Mouse (Mus musculus): ENCODE results near the gene Acap1. TPM values are rescaled to one million over a fixed set of nuclear protein-coding genes. Genes with fewer than 3 reads are reported as not detected.

The Acap1 gene
- total RNA-seq, 2 experiments from 2014 or later: 0.15 to 0.26 TPM

DNA sequence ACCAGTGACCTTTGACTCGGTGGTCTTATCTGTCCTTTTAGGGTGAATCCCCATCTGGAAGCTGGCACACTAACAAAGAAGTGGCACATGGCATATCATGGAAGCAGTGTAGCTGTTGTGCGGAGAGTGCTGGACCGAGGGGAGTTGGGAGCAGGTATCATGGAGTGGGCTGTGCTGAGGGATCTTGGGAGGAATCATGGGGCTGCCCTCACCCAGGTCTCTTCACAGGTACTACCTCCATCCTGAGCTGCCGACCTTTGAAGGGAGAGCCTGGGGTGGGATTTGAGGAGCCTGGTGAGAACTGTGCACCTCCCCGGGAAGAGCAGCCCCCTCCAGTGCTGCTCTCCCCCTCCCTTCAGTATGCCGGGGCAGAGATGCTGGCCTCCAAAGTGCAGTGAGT is 16.4 kb upstream of the Acap1 start:
- intact Hi-C loops (cut with DNase I): no loop called here

DNA sequence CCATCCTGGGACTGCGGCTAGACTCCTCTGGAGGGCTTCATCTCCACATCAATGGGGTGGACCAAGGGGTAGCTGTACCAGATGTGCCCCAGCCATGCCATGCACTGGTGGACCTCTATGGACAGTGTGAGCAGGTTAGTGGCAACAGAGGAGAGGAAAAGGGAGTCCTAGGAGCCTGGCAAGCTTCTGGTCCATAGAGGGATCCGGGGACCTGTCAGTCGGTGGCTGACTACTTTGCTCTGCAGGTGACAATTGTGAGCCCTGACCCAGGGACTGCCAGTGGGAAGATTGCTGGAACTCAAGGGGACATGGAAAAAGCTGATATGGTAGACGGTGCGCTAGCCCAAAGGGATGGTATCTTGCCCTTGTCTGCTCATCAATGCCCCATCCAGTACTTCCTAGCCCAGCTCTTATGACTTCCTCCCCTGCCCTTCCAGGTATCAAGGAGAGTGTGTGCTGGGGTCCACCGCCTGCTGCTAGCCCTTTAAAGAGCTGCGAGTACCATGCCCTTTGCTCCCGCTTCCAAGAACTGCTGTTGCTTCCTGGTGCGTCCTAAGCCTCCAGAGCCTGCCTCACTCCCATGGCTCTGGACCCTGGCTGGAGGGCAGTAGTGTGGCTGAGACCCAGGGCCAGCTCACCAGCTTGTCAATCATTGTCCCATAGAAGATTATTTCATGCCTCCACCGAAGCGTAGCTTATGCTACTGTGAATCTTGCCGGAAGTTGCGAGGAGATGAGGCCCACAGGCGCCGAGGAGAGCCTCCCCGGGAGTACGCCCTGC is 15.6 kb upstream of the Acap1 start:
- intact Hi-C loops (cut with DNase I): no loop called here
- DNase-seq (ENCODE audit: extremely low spot score in 1 of 2, low spot score in 2 of 2): no peak

More for the DNA sequence above, 16.4 kb upstream of the Acap1 start:
- DNase-seq (ENCODE audit: extremely low spot score in 1 of 2, low spot score in 2 of 2): no peak

DNA sequence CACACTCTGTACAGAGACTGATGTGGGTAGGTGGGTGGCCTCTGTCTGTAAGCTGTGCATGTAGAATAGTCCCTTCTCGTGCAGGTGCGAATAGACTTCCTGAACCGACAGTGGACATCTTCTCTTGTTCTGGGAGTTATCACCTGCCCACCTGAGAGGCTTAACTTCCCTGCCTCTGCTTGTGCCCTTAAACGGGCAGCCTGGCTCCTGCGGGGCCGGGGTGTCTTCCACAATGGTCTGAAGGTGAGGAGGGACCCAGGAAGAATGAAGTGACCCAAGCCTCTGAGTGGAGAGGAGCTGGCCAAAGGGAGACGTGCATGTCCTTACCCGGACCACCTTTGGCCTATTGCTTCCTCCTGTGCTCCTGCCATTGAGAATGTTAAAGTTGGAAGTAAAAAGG is 14.8 kb upstream of the Acap1 start:
- DNase-seq (ENCODE audit: extremely low spot score in 1 of 2, low spot score in 2 of 2): no peak
- intact Hi-C loops (cut with DNase I): no loop called here

DNA sequence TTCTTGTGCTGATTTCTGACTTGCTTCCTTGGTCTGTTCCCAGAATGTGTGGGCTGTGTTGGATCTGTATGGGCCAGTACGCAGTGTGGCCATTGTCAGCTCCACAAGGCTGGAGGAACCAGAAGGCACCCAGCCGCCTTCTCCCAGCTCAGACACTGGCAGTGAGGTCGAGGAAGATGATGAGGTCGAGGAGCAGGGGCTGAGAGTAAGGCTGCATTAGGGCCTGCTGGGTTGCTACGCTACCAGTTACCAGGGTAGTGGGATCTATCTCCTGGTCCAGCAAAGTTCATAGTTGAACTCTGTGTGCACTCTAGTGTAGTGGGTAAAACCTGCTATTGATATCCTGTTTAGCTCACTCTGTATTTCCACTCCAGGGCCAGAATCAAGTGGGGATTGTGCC is 13.8 kb upstream of the Acap1 start:
- DNase-seq (ENCODE audit: extremely low spot score in 1 of 2, low spot score in 2 of 2): no peak
- intact Hi-C loops (cut with DNase I): no loop called here

DNA sequence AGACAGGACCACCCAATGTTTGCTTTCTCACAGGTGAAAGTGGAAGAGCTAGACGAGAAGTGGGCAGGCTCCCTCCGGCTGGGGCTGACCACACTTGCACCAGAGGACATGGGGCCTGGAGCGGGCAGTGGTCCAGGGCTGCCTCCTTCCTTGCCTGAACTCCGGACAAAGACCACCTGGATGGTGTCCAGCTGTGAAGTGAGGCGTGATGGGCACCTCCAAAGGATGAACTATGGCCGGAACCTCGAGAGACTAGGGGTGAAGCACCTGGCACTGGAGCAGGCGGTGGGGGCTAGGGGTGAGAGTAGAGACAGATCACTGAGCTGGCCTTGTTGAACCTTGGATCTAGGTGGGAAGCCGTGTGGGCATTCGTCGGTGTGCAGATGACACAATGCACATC is 13.3 kb upstream of the Acap1 start:
- intact Hi-C loops (cut with DNase I): no loop called here
- no peak for DNase-seq (ENCODE audit: extremely low spot score in 1 of 2, low spot score in 2 of 2)

DNA sequence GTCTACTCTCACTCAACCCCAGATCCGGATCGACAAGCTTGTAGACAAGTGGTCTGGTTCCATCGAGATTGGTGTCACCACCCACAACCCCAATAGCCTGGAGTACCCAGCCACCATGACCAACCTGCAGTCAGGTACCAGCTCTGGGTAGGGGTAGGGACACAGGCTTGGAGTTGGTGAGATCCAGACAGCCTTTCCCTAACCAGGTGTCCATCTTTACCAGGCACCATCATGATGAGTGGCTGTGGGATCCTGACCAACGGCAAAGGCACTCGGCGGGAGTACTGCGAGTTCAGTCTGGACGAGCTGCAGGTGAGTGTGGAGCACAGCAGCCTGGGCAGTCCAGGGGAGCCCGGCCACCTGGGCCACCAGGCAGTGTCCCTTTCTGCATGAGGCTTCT is 9.0 kb upstream of the Acap1 start:
- DNase-seq (ENCODE audit: extremely low spot score in 1 of 2, low spot score in 2 of 2): no peak
- intact Hi-C loops (cut with DNase I): no loop called here

DNA sequence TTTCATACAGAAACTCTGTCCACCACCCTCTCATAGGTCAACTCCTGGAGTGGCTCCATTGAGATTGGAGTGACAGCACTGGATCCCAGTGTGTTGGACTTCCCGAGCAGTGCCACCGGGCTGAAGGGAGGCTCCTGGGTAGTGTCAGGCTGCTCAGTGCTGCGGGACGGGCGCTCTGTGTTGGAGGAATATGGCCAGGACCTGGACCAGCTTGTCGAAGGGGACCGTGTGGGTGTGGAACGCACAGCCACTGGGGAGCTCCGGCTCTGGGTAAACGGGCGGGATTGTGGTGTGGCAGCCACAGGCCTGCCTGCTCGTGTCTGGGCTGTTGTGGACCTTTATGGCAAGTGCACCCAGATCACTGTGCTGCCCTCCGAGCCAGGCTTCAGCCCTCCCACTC is 7.6 kb upstream of the Acap1 start:
- intact Hi-C loops (cut with DNase I): no loop called here
- no peak for DNase-seq (ENCODE audit: extremely low spot score in 1 of 2, low spot score in 2 of 2)

DNA sequence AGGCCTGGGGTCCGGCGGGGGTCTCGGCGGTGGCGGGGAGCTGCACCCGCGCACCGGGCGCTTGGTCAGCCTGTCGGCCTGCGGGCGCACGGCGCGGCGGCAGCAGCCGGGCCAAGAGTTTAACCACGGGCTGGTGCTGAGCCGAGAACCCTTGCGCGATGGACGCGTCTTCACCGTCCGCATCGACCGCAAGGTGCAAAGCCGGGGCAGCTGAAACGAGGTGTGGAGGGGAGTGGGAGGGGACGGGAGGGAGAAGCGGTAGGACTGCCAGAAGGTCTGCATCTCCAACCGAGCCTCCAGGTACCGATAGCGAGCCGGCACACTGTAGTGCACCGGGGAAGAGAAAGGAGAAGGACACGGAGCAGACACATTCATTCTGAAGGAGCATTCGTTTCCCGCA is 6.7 kb upstream of the Acap1 start:
- no peak for DNase-seq (ENCODE audit: extremely low spot score in 1 of 2, low spot score in 2 of 2)
- intact Hi-C loops (cut with DNase I): no loop called here

DNA sequence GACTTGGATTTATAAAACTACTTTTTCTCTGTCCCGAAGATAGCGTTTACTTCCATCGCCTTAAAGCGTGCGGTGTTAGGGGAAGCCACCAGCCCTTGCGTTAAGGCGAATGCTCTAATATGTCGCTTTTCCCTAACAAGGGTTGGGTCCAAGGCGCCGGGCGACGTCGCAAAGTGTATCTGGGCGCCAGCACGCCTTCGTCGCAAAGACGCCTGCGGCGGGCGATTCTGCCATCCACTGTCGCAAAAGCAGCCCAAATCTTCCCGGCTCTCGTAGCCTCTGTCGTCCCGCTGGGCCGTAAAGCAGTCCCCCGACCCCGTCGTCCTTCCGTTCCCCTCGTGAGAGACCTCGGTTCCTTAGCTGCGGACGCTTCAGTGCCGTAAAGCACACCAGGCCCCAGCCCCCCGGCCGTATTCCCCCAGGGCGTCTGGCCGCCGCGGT is 6.1 kb upstream of the Acap1 start:
- peak; percentile 97 for DNase-seq (ENCODE audit: extremely low spot score in 1 of 2, low spot score in 2 of 2)
- intact Hi-C loops (cut with DNase I): no loop called here

DNA sequence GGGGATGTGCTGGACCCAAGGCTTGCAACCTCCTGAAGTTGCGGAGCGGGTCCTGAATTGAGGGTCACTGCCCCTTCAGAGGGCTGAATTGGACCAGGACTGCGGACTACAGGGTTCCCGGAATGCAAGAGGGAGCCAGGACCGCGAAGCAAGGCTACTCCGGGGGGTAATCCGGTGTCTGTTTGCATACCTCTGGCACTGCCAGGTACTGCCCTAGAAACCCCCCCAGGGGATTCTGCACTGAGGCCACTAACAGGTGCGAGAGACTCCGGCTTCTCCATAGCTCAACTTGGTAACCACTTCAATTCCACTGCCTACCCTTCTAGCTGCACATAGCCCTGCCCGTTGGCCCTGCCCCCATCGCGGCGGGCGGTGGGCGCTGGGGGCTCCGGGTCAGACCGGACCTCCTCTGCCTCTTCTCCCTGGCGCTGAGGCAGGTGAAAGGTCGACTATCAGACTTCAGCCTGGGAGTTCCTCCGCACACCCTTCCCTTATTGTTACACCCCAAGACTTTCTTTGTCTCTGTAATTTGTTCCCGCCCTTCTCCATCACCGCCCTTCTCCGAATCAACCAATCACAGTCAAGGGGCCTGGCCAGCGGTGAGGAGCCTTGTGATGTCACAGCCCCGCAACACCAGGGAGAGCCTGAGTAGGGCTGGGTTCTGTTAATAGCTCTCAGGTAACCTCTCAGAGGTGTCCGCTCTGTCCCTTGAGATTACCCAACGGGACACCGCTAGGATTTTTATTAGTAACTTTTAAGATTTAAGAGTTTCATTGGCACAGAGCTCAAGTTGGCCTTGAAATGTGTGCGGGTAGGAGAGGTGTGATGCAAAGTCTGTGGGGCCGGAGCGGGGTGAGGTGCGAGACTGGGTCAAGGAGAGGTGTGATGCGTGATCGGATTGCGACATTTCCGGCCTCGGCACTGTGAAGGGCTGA is 5.4 kb upstream of the Acap1 start, which contains the start of the genes 2810408A11Rik and Neurl4:
TSS of gene 2810408A11Rik (minus strand) at position 517 of the 935 bp plus-strand sequence.
TSS of gene Neurl4 (plus strand) at position 602 of the 935 bp plus-strand sequence.
- intact Hi-C loops (cut with DNase I): no loop called here
- DNase-seq (ENCODE audit: extremely low spot score in 1 of 2, low spot score in 2 of 2): peak; percentile 90 to 92

DNA sequence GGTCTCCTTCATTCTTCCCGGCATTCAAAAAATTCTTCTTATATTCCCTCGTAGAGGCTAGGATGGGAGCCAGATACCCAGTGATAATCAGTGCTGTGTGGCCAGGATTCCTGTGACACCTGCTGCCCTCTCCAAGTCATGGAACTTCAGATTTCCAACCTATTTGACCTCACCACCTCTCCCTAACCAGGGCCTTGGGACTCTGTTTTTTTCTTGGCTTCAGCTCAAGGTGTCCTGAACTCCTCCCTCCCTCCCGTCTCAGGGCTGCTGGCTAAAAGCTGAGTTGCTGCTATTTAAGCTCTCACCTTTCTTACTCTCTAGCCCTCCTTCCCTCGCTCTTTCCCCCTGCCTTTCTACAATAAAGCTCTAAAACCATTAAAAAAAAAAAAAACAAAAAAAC is 4.5 kb upstream of the Acap1 start:
- intact Hi-C loops (cut with DNase I): no loop called here
- DNase-seq (ENCODE audit: extremely low spot score in 1 of 2, low spot score in 2 of 2): no peak

DNA sequence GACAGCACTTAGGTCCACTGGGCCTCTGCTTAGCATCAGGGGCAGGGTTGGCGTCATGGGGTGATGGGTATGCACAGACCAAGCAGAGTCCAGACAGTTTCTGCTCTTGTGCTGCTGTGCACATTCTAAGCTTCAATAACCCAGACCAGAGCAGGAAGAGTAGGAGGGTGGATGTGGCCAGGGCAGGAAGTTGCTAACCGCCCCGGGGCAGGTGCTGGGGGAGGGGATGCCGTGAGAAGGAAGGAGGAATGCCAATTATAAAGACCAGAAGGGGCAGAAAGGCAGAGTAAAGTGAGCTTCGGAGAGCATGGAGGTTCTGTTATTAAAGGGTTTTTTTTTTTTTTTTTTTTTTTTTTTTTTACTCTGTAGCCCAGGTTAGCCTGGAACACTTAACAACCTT is 668 bp downstream of the Acap1 start:
- intact Hi-C loops (cut with DNase I): no loop called here
- no peak for DNase-seq (ENCODE audit: extremely low spot score in 1 of 2, low spot score in 2 of 2)

DNA sequence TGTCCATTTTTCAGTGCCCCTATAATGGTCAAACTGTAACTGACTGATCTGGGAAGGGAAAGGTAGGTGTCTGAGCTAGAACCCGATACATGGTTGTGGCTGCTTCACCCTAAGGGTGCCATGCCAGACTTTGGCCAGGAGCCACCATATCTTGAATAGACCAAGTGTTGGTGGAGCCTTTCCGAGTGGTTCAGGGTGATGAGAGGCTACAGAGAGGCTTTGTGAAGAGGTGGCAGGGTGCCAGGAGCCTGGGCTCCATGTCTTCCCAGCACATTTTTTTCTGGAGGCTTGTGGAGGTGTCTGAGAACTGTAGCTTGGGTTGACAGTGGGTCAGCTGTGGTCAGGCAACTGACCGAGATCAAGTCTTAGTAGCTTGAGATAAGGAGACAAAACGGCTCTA is 3.9 kb downstream of the Acap1 start:
- DNase-seq (ENCODE audit: extremely low spot score in 1 of 2, low spot score in 2 of 2): peak in 1 of 2 experiments; percentile 74
- intact Hi-C loops (cut with DNase I): no loop called here

DNA sequence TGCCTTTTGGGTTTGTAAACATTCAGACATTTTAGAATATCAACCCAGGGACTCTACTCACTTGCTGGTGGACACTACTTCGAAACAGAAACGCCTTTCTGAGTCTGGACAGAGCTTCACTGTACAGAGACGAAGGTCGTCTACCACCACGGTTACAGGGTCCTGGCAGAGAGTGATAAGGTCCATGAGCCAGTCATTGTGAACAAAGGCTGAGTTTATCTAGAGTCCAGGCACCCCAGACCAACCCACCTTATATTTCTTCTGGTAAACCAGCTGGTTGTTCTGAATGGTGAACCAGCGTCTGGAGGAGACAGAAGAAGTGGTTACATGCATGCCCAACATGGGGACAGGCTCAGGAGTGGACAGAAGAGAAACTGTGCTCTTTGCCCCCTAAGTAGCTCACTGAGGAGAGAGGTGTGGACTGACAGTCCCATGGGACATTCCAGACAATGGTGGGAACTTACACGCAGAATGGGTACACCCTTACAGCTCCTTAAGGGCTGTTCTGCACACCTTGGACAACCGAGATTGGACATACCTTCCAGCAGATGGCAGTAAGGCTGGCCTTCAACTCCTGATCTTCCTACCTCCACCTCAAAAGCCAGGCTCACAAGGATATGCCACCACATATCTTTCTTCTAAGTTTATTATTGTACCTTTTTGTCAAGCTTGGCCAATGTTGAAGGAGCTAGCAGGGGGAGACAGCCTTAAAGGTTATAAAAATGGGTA is 8.3 kb downstream of the Acap1 start:
- intact Hi-C loops (cut with DNase I): no loop called here

DNA sequence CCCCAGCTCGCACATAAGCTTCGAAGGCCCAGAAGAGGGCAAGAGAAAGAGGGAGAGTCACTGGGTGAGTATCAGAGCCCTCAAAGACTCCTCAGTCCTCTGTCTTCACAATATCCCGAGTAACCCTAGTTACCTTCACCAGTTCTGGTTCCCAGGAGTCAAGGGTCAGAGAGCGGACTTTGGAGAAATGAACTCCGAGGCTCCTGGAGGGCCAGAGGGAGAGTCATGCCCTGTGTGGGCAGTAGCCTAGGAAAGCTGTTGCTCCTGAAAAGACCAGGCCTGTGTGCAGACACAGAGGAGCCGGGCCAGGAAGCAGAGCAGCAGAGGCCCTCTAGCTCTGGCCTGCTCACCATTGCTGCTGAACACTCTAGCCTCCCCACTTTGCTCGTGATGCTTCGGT is 10.7 kb downstream of the Acap1 start:
- intact Hi-C loops (cut with DNase I): no loop called here
- no peak for DNase-seq (ENCODE audit: extremely low spot score in 1 of 2, low spot score in 2 of 2)

More for the DNA sequence above, 8.3 kb downstream of the Acap1 start:
- no peak for DNase-seq (ENCODE audit: extremely low spot score in 1 of 2, low spot score in 2 of 2)

DNA sequence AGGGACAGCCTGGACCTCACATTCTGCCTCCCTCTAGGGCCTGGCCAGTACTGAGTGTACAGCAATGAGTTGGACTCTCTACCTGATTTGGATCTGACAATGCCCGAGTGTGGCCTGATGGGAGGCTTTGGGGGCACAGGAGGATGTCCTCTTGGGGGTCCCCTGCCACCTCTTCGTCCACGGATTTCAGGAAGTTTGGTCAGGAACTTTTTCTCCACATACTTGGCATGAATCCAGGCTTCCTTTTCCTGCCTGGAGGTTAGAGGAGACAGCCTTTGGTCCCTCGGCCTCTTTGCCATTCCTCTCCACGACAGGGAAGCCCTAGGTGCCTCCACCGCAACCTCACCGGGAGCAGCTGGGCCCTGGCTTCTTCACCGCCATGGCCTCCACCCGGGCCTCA is 11.1 kb downstream of the Acap1 start:
- DNase-seq (ENCODE audit: extremely low spot score in 1 of 2, low spot score in 2 of 2): no peak
- intact Hi-C loops (cut with DNase I): no loop called here

DNA sequence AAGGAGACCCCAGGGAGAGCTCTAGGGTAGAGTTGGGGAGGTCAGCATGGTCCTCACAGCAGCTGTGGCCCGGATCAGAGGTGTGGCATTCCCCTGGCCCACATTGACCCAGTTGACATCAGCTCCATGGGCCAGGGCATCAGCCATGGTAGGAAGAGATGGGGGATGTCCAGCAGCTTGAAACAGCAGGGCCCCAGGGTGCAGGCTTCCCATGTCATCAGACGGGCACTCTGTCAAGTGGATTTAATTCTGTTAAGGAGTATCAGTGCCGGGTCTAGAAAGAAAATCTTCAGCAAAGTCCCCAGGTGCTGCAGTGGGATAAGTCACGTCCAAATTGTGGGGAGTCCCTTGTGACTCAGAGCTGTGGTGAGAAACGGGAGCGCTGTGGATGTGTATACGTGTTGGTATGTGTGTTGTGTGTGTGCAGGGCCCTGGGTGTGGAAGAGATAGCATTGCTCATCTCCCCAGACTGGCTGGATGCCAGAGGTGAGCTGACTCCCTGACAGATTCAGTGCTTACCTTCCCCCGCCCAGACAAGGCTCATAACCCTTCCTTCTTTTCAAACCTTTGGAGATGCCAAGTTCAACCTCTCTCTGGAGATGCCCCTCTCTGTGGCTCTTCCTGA is 11.7 kb downstream of the Acap1 start:
- no peak for DNase-seq (ENCODE audit: extremely low spot score in 1 of 2, low spot score in 2 of 2)
- intact Hi-C loops (cut with DNase I): no loop called here

DNA sequence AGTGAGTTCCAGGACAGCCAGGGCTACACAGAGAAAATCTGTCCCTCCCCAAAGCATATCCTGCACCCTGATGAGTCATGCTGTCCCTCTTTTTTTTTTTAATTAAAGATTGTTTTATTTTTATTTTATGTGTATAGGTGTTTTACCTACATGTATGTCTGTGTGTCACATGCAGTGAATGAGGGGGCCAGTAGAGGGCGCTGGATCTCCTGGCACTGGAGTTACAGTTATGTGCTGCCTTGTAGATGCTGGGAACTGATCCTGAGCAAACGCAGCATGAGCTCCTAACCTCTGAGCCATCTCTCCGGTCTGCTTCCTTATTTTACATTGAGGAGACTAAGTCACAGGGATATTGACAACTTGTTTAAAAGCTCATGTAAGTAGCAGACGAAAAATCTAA is 12.3 kb downstream of the Acap1 start:
- intact Hi-C loops (cut with DNase I): no loop called here

More for the DNA sequence above, 12.3 kb downstream of the Acap1 start:
- no peak for DNase-seq (ENCODE audit: extremely low spot score in 1 of 2, low spot score in 2 of 2)
